Mouse (Mus musculus): ENCODE measurements around the gene Zfand3.

DNA sequence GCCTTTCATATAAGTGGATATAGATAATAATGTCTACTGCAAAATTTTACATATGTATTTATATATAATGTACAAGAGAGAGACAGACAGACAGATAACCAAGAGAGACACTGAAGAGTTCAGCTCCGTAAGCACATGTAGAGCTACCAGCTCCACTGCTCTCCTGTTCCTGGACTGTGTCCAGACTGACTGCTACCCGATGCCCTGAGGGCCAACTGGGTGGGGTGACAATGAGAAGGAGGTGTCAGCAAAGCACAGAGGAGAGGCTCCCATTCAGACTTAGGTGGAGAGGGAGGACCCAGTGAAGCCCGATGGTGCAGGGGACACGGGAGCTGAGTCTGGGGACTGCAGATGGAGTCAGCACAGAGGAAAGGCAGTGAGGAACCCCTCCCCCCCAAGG is 25.5 kb upstream of the Zfand3 start:
- TF ChIP-seq POLR2A (IDR thresholded peaks at IDR 0.05; ENCODE audit: insufficient read depth, low read depth, low read length): no peak
- no peak for TF ChIP-seq CTCF (IDR thresholded peaks at IDR 0.05; ENCODE audit: insufficient read depth, low read depth, low read length)

All from olfactory bulb, adult 2 months (tissue).